Mouse (Mus musculus): ENCODE results near the gene Plscr3.
A peak's percentile ranks its signal among the peaks of the same experiment; 100 is the strongest.

The Plscr3 gene

GRCm38 (mm10) chr11:69864138-69864860 is 18.1 kb downstream of the Plscr3 start:
- no peak for DNase-seq (ENCODE audit: low spot score in 2 of 2)

DNA sequence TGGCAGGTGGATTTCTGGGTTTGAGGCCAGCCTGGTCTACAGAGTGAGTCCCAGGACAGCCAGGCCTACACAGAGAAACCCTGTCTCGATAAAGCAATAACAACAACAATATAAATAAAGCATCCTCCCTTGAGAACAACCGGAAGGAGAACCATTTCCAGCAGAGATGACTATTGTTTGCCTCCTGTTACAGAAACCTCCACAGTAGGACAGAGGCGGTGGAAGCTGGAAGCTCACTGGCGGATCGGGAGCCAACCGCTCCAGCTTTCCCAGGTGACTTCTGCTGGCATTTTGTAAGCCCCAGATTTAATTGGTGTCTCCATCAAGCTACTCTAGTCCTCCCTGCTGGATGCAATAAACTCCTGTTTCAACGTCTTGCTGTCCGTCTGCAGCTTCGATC is 19.4 kb downstream of the Plscr3 start:
- DNase-seq (ENCODE audit: low spot score in 2 of 2): no peak

- no peak for DNase-seq (ENCODE audit: low spot score in 2 of 2)
These were observed 21.2 kb downstream of the Plscr3 start for GRCm38 (mm10) chr11:69867335-69867734.

DNA sequence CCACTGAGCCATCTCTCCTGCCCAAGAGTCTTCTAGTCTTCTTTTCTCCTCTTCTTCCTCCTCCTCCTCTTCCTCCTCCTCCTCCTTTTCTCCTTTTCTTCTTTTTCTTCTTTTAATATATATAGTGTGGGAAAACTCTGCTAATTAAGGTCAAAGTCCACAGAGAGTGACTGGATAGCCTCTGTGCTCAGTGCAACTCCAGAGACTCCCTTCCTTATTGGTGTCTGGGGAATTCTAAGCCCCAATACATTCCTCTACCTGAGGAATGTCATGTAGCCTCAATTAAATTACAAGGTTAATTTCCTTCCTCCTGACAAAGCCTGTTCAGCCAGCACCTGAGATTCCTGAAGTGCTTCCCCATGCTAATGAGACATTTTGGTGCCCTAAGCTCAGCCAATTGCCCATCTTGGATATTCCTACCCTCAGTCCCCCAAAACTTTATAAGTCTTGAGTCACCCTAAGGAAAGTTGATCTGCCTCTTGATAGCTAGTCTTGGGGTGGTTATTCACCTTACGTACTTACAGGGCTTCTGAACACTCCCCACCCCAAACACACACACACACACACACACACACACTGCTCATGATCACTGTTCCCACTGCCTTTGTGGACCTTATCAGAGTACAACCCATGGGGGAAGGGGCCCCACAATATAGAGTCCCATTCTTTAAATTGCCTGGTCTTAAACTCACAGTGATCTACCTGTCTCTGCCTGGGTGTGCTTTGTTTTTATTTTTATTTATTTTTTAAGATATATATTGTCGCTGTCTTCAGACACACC is 24.3 kb downstream of the Plscr3 start:
- DNase-seq (ENCODE audit: low spot score in 2 of 2): no peak

- no peak for DNase-seq (ENCODE audit: low spot score in 2 of 2)
These were observed 25.6 kb downstream of the Plscr3 start for GRCm38 (mm10) chr11:69871822-69872221.

- DNase-seq (ENCODE audit: low spot score in 2 of 2): no peak
These were observed 26.3 kb downstream of the Plscr3 start for GRCm38 (mm10) chr11:69872451-69872850.

DNA sequence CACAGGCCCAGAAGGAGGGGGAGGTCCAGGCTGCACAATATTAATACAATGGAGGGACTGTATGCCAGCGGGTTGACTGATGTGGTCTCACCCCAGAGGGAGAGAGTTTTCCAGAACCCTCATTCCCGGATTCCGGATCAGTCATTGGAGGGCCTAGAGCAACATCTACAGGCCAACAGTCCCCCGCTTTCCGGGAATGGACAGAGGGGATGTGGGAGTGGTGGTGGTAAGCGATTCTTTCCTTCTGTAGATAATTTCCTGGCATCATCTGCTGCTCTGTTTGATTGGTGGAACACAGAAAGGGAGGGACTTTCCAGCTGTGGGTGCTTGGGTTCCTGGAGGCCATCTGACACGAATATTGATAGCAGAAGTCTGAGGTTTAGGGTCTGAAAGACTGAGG is 30.0 kb downstream of the Plscr3 start:
- peak in 1 of 2 experiments; percentile 27 for DNase-seq (ENCODE audit: low spot score in 2 of 2)

DNA sequence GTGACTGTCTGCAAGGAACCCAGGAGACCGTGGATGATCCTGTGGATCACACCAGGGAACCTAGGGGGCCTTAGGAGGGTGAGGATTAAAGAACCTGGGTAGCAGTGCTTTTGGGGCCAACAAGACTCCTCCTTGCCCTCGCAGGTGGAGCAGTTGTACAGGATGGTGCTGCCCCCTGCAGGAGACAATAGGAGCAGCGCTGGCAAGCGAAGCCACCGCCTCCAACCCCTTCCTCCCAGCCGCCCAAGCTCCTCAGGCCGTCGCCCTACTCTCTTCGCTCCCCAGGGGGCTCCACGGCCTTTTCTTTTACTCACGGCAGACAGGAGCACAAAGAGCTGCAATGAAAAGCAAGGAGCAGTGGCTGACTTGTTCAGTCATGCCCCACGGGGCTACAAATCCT is 30.7 kb downstream of the Plscr3 start:
- peak; percentile 71 to 72 for DNase-seq (ENCODE audit: low spot score in 2 of 2)

- no peak for DNase-seq (ENCODE audit: low spot score in 2 of 2)
These were observed 31.7 kb downstream of the Plscr3 start, which contains the start of gene Tmem95 for GRCm38 (mm10) chr11:69877878-69878277. TSS of gene Tmem95 (minus strand) at chr11:69878018.

GRCm38 (mm10) chr11:69878399-69878798 is 32.2 kb downstream of the Plscr3 start:
- DNase-seq (ENCODE audit: low spot score in 2 of 2): no peak

- no peak for DNase-seq (ENCODE audit: low spot score in 2 of 2)
These were observed 32.8 kb downstream of the Plscr3 start for GRCm38 (mm10) chr11:69878952-69879351.

GRCm38 (mm10) chr11:69879711-69880110 is 33.5 kb downstream of the Plscr3 start:
- no peak for DNase-seq (ENCODE audit: low spot score in 2 of 2)

- DNase-seq (ENCODE audit: low spot score in 2 of 2): peak in 1 of 2 experiments; percentile 39
These were observed 34.3 kb downstream of the Plscr3 start for GRCm38 (mm10) chr11:69880506-69880852.

DNA sequence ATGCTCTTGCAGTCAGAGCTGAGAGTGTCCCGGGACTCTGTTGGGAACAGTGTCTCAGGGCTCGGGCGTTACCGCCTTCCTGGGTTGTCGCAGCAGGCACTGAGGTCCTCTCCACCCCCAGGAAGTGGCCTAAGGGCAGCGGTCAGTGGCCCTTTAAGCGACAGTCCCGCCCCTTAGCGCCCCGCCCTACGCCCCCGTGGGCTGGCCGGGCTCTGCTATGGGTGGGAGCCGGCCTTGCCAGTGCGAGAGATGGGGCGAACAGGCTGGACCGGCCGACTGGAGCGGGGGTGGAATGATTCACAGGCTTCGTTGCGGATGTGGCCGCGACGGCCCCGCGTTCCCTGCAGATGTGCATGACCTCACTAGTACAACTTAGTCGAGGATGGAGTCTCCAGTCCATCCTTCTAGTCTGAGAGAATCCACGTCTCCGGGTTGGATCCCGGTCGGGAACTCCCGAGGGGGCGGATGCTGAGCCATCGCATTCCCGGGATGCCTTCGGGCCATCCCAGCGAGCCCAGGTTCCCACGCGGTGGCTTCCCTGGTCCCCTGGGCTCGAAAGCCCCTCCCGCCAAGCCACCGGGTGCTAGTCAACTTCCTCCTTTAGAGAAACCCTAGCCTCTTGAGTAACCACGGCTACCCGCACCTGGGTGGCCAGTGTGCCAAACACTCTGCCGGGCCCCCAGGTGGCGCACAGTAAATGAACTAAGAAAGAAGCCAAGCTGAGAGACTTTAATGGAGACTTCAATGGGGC is 34.9 kb downstream of the Plscr3 start, which contains the start of gene Kctd11:
Gene Kctd11 (minus strand): TSS at position 554 of the 751 bp plus-strand sequence.
- DNase-seq (ENCODE audit: low spot score in 2 of 2): peak; percentile 53 to 64

DNA sequence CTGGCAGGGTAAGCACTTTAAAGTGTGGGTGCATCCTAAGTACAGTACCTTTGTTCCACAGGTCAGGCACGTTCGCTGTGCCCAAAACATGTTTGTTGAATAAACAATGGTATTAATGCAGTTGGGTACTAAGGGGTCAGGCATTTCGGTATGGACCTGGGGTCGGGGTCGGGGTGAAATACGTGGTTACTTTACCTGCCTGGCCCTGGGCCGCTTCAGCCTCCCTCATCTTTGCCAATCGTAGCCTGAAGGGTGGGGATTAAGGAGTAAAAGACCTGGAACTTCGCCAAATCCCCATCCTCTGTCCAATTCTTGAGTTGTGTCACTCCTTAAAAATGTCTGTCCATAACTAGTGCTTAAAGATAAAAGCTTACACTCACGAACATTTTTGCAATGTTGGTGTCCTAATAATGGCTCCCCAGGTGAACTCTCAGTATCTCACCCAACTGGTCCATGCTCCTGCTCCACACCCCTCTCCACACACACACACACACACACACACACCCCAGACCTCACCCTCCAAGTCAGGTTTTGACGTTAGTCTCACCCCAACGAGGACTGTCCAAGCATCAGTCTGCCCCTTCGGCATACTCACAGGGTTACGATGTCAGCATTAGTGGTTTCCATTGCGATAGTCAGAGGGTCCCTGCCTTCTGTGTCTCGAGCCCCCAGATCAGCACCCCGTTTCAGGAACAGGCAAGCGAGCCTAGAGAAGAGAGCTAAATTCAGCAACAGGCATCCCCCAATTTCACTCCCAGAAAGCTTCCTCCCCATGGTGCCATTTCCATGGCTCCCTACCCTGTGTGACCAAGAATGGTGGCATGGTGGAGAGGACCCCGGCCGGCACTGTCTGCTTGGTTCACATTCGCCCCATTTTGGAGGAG is 35.9 kb downstream of the Plscr3 start:
- no peak for DNase-seq (ENCODE audit: low spot score in 2 of 2)

- peak in 1 of 2 experiments; percentile 23 for DNase-seq (ENCODE audit: low spot score in 2 of 2)
These were observed 36.9 kb downstream of the Plscr3 start for GRCm38 (mm10) chr11:69883066-69883465.

DNA sequence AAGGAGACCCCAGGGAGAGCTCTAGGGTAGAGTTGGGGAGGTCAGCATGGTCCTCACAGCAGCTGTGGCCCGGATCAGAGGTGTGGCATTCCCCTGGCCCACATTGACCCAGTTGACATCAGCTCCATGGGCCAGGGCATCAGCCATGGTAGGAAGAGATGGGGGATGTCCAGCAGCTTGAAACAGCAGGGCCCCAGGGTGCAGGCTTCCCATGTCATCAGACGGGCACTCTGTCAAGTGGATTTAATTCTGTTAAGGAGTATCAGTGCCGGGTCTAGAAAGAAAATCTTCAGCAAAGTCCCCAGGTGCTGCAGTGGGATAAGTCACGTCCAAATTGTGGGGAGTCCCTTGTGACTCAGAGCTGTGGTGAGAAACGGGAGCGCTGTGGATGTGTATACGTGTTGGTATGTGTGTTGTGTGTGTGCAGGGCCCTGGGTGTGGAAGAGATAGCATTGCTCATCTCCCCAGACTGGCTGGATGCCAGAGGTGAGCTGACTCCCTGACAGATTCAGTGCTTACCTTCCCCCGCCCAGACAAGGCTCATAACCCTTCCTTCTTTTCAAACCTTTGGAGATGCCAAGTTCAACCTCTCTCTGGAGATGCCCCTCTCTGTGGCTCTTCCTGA is 37.5 kb downstream of the Plscr3 start:
- no peak for DNase-seq (ENCODE audit: low spot score in 2 of 2)

DNA sequence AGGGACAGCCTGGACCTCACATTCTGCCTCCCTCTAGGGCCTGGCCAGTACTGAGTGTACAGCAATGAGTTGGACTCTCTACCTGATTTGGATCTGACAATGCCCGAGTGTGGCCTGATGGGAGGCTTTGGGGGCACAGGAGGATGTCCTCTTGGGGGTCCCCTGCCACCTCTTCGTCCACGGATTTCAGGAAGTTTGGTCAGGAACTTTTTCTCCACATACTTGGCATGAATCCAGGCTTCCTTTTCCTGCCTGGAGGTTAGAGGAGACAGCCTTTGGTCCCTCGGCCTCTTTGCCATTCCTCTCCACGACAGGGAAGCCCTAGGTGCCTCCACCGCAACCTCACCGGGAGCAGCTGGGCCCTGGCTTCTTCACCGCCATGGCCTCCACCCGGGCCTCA is 38.1 kb downstream of the Plscr3 start:
- DNase-seq (ENCODE audit: low spot score in 2 of 2): no peak

- DNase-seq (ENCODE audit: low spot score in 2 of 2): no peak
These were observed 38.5 kb downstream of the Plscr3 start for GRCm38 (mm10) chr11:69884663-69885062.

GRCm38 (mm10) chr11:69886907-69887635 is 40.9 kb downstream of the Plscr3 start:
- no peak for DNase-seq (ENCODE audit: low spot score in 2 of 2)

Data from frontal cortex, postnatal 36 days (tissue).